9 mouse cellular contexts compared by ENCODE assay signal in the genomic region with DNA sequence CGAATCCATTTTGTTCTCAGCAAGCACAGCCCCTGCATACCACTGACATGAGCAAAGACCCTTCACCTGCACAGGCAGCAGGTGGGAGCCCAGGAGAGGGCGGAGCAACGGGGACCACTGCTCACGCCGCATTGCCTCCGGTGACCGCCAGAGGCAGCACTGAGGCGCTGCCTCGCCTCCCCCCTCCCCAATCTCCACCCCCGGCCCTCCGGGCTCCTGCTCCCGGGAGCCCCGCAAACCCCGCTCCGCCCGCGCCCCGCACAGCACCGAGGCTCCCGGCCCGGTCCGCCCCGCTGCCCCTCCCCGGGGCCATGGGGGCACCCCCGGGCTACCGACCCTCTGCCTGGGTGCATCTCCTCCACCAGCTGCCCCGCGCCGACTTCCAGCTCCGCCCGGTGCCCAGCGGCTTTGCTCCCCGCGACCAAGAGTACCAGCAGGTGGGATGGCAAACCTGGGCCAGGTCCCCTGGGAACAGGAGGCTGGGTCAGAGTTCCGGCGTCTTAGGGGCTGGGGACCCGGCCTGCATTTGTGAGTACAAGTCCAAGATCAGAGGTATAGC. TPM values are rescaled to one million over a fixed set of nuclear protein-coding genes. Genes with fewer than 3 reads are reported as not detected.
DNase-seq lines count a peak whose midpoint lies in the region; ATAC-seq and TF ChIP-seq lines count a peak whose summit lies in the region.
"Had no signal": no experiment of that assay in that cellular context is flagged by ENCODE, and none has a peak within 500 bp of the region (broad histone marks: within the 10 kb centered on the region; RNA-seq: fewer than 3 reads in every experiment).

Gene Ttyh1 (plus strand): TSS at position 65 of the 559 bp plus-strand sequence.

- 0 out of 2 replicates have a peak, but pooled peaks have one; percentile 28 for ATAC-seq in lung, postnatal 0 days
- peak; percentile 51 for ATAC-seq in common myeloid progenitor, adult 5-6 weeks (replicated peaks; ENCODE audit: low read depth, poor library complexity, severe bottlenecking)
- ATAC-seq in hindbrain, embryonic 13.5 days (ENCODE audit: low FRiP score): 0 out of 2 replicates have a peak, but pooled peaks have one; percentile 17
- ATAC-seq in neural tube, embryonic 12.5 days (ENCODE audit: low FRiP score, low read depth): no peak

- no peak within 1 kb of the TSS for H3K27ac ChIP-seq in lung, postnatal 0 days (ENCODE audit: low read length)
- peak within 1 kb of the TSS; percentile 90 for H3K27ac ChIP-seq in hindbrain, embryonic 13.5 days
- peak within 1 kb of the TSS; percentile 57; the same call in 1 of the 2 replicates for H3K27ac ChIP-seq in neural tube, embryonic 12.5 days

- H3K4me2 ChIP-seq in lung, postnatal 0 days (replicated peaks; ENCODE audit: low read depth, low read length): peak within 1 kb of the TSS; percentile 63
- peak within 1 kb of the TSS; percentile 64 for H3K4me2 ChIP-seq in hindbrain, embryonic 13.5 days
- peak within 1 kb of the TSS; percentile 68 for H3K4me2 ChIP-seq in neural tube, embryonic 12.5 days (replicated peaks)

- H3K9ac ChIP-seq in lung, postnatal 0 days (replicated peaks; ENCODE audit: low read depth): no peak within 1 kb of the TSS
- peak within 1 kb of the TSS; percentile 91 for H3K9ac ChIP-seq in hindbrain, embryonic 13.5 days
- peak within 1 kb of the TSS; percentile 81 for H3K9ac ChIP-seq in neural tube, embryonic 12.5 days

- H3K4me1 ChIP-seq in lung, postnatal 0 days (ENCODE audit: insufficient read depth, low read depth, low read length): no peaks in the 10 kb centered on the region
- peaks cover 57% of the 10 kb centered on the region for H3K4me1 ChIP-seq in hindbrain, embryonic 13.5 days (replicated peaks)
- peaks cover 43% of the 10 kb centered on the region for H3K4me1 ChIP-seq in neural tube, embryonic 12.5 days

- H3K27me3 ChIP-seq in lung, postnatal 0 days (replicated peaks; ENCODE audit: insufficient read depth, low read length): peaks cover 11% of the 10 kb centered on the region; the same call in 1 of the 2 replicates
- H3K27me3 ChIP-seq in hindbrain, embryonic 13.5 days: no peaks in the 10 kb centered on the region
- no peaks in the 10 kb centered on the region for H3K27me3 ChIP-seq in neural tube, embryonic 12.5 days (replicated peaks)

- peak; percentile 70 for TF ChIP-seq CTCF in lung, postnatal 0 days (IDR thresholded peaks at IDR 0.05)

- H3K36me3 ChIP-seq in lung, postnatal 0 days (ENCODE audit: insufficient read depth, low read length): no peaks in the 10 kb centered on the region
- H3K36me3 ChIP-seq in hindbrain, embryonic 13.5 days: no peaks in the 10 kb centered on the region
- no peaks in the 10 kb centered on the region for H3K36me3 ChIP-seq in neural tube, embryonic 12.5 days

- intact Hi-C loops in left cerebral cortex, postnatal 4 days (cut with DNase I): no loop called here

- no peak for TF ChIP-seq EP300 in lung, postnatal 0 days (IDR thresholded peaks at IDR 0.05)

- under 1% methylated on average over 36 of the region's 37 CpGs for WGBS in lung, postnatal 0 days
- under 1% methylated on average over 32 of the region's 37 CpGs for WGBS in hindbrain, embryonic 13.5 days
- under 1% methylated on average over 37 of the region's 37 CpGs for WGBS in neural tube, embryonic 12.5 days

- H3K9me3 ChIP-seq in lung, postnatal 0 days (ENCODE audit: low read length): no peaks in the 10 kb centered on the region
- no peaks in the 10 kb centered on the region for H3K9me3 ChIP-seq in hindbrain, embryonic 13.5 days
- no peaks in the 10 kb centered on the region for H3K9me3 ChIP-seq in neural tube, embryonic 12.5 days

- peak within 1 kb of the TSS; percentile 24 for H3K4me3 ChIP-seq in lung, postnatal 0 days (ENCODE audit: low read depth, low read length)
- peak within 1 kb of the TSS; percentile 65 for H3K4me3 ChIP-seq in hindbrain, embryonic 13.5 days
- peak within 1 kb of the TSS; percentile 62 for H3K4me3 ChIP-seq in neural tube, embryonic 12.5 days
- H3K4me3 ChIP-seq: erythroblast, embryonic 14.5 days had no signal

- DNase-seq in lung, postnatal 0 days (ENCODE audit: low spot score): no peak
- DNase-seq in lung, adult 18-20 months: no peak
- DNase-seq in left cerebral cortex, postnatal 4 days: peak; percentile 68
- DNase-seq in yolk sac, embryonic 10.5 days (ENCODE audit: low spot score): no peak
- no peak for DNase-seq in adrenal gland, postnatal 14 days

RNA-seq across cellular contexts. Expression of gene Ttyh1, which starts in this region (rescaled TPM):
- polyA plus RNA-seq in lung, postnatal 0 days (2015; fragmentation: Nextera tagmentation; extraction: Ambion mirVana): 1.1 and 1.2 TPM in 2 replicates
- not detected in 2 replicates for total RNA-seq in common myeloid progenitor, adult 5-6 weeks (2017)
- polyA plus RNA-seq in hindbrain, embryonic 13.5 days (2015; fragmentation: Nextera tagmentation; extraction: Ambion mirVana): 132 and 138 TPM in 2 replicates
- 100 to 1,000 TPM; 292 to 311 TPM for total RNA-seq in left cerebral cortex, postnatal 4 days (2021)
- 111 and 113 TPM in 2 replicates for polyA plus RNA-seq in neural tube, embryonic 12.5 days (2016; fragmentation: Nextera tagmentation; extraction: Ambion mirVana)
- total RNA-seq in adrenal gland, postnatal 14 days (2021): 5.2 and 5.6 TPM in 2 replicates
- polyA plus RNA-seq: erythroblast, embryonic 14.5 days had no signal

Comparison
In these comparisons a context has a peak if more than half of its experiments do, and no peak if none do; other contexts are left out.
1. RNA of gene Ttyh1 (total RNA-seq): 292 to 311 TPM in left cerebral cortex, postnatal 4 days; 5.2 to 5.6 TPM in adrenal gland, postnatal 14 days and not detected in common myeloid progenitor, adult 5-6 weeks; every median in the first group is over 10 times any median in the second.
2. RNA of gene Ttyh1 (polyA plus RNA-seq): 132 to 138 TPM in hindbrain, embryonic 13.5 days and 111 to 113 TPM in neural tube, embryonic 12.5 days; 1.1 to 1.2 TPM in lung, postnatal 0 days; every median in the first group is over 10 times any median in the second.
3. Peak in ATAC-seq in common myeloid progenitor, adult 5-6 weeks; RNA of the gene not detected or under 1 TPM.
4. Peak in every context shown above with its lines, with median percentiles within 50 percentile points of each other: H3K4me2 ChIP-seq and H3K4me3 ChIP-seq.